Mouse (Mus musculus) megakaryocyte progenitor cell, adult 5-6 weeks (primary cell): ENCODE measurements around the gene Pigq. TPM values are rescaled to one million over a fixed set of nuclear protein-coding genes. Genes with fewer than 3 reads are reported as not detected.

Experiments
- ATAC-seq: replicated peaks from 2 replicates; pipeline ENCODE4 v1.8.0; 2016; ENCODE audit warnings: mild to moderate bottlenecking, moderate TSS enrichment, inconsistent platforms; ENCODE audit not compliant: poor library complexity
- total RNA-seq, 2 experiments: library from RNA; stranded (forward) in 1 of 2; stranded (reverse) in 1 of 2; fragments of 157-497, 149-512 nt in 1 of 2; fragments of 200-1000 nt in 1 of 2; gene quantifications; 2 replicates each; pipeline versions ENCODE4 v1.2.3 to v1.2.4; 2015 to 2017

Pigq gene
- total RNA-seq, 2 experiments from 2014 or later, result 41.6 to 56.3 TPM

DNA sequence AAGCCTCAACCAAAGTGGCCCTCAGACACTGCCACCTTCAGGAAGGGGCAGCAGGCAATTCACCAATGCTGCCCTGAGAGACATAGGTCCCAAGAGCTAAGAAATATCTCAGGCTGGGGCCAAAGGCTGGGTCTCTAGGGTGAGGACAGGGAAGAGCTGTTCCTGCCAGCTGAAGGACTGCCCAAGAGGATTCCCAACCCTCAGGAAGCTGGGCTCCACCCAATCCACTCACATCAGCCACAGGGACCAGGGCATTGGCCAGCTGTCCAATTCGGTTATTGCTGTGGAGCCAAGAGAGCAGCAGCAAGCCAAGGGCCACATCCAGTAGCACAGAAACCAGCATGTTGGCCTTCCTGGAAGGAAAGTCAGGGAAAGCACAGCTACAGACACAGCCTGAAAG lies 10.2 kb downstream of the Pigq start:
- no peak for ATAC-seq

DNA sequence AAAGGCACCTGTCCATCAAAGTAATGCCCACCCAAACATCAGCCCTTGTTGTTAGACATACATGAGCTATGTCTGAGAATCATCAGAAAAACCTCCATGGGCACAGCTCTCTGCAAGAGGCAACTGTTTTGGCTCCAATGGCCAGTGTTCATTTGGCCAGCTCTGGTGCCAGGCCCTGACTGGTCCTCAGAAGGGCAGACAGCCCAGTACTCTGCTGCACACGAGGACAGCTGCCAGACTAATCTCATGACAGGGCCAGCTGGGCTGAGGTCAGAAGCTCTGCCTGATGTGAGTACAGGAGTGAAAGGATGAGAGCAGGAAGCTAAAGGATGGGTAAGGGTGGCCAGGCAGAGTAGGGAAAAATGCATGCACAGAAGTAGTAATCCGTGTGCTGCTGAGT lies 19.4 kb downstream of the Pigq start:
- ATAC-seq, result no peak

GRCm38 (mm10) chr17:25922120-25922519 lies 22.6 kb downstream of the Pigq start:
- no peak for ATAC-seq

DNA sequence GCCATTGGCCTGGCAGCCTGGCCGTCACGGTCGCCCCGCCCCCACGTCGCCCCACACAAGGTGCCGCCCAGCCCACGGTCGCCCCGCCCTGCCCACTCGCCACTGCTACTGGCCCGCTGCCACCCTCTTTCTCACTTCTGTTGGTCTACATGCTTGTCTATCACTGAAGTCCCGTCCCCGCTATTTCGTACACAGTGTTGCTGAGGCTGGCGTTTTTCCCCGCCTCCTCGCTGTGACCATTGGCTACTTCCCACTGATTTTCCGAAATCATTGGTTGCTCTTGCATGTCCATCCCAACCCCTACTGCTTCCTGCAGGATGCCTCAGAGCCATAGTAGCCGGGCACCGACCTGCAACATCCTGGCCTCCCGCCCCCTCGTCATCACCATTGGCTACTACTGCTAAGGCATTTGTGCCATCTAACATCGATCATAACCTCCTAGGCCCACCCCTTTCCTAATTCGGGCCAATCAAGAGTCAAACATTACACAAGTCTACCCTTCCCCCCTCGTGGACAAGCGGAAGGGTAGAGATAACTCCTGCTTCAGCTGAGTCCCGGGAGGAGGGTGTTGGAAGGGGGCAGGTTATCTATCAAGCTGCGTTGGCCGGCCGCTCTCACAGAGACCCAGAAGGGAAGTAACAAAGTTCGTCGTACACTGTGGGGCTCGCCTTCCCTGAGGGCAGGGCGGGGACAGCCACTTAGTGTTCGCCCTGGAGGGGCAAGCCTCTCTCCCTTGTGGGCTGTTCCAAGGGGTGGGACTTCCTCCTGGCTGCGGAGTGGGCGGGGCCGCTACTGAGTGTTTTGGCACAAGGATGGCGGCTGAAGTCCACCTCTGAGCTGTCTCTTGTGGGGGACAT lies 24.7 kb downstream of the Pigq start:
- peak; percentile 87 for ATAC-seq

DNA sequence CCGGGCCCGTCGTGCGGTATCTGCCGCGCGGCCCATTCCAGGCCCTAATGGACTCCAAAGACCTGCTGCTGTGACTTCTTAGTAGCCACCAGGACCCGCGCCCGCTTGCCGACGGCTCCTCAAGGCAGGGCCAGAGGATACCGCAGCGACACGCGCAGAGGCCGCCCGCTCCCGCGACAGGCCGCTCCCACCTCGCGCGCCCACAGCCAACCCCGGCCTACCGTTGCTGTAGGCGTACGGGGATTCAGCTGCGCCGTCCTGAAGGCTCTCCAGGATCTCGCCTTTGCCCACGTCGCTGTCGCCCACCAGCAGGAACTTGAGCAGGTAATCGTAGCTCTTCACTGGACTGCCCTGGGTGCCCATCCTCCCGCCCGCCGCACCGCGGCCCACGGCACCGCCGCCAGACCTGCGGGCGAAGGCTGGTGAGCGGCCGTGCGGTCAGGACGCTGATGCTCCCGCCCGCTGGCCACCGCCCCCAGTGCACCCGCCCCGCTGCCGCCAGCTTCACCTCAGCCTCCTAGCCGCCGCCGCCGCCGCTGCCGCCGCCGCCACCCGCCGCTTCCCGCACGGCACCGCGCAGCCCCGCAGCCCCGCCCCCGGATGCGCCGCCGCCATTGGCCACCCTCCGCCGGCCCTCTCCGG lies 25.5 kb downstream of the Pigq start, which contains the start of gene Rab40c:
Gene Rab40c (minus strand): TSS at position 584 of the 642 bp plus-strand sequence.
- no peak for ATAC-seq

DNA sequence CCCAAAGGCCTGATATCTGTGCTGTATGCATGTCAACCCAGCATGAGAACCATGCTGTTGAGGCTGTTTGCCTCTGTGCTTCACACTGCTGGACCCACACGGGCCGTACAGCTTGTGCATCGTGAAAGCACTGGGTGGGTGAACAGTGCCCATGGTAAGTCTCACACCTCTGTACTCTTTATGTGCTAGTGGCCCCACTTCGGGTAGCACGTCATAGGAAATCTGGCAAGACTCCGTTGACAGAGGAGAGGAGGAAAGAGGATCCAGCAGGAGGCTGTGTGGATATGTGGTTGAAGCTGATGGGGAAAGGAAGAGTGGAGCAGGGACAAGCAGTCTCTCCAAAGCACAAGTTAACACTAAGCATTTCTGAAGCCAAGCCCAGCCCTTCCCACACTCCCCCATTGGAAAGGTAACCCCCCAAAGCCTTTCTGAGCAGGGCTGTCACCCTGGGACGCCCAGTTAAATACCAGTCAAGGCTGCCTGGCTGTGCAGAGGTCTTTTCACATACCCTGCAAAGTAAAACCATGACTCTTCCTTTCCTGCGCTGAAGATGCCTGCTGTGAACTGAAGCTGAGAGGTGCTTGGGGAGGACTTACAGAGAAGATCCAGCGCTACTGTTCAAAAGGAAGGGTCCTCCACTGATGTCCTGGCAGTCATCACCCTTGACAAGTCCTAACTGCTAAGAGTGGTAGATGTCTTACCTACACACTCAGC lies 26.5 kb downstream of the Pigq start:
- ATAC-seq, result no peak

DNA sequence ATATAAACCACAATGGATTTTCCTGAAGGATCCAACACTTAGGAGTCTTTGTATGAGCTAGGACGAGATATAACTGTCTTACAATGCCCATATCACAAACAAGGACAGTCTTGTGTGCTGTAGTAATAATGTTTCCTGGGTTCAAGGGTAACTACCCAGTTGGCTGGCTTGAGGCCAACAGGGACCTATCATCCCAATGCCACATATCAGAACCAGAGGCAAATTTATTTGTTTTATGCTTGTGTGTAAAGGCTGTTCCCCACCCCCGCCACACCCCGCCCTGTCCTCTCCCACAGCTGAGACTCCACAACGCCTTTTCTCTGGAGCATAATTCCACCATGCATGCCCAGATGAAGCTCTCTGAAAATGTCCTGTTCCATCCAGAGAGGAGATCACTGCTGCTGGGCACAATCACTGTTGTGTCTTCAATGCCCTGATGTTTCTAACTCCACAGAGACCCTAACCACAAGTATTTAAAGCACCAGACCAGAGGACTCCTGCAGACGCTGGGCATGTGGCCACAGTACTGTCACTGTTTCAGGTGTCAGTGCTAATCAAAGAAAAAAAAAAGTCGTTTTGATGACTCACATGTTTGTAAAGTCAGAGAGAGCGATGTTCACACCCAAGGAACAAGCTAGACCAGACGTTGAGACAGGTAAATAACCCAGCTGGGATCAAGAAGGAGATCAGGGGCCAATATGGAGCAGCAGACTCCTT lies 27.6 kb downstream of the Pigq start:
- no peak for ATAC-seq

GRCm38 (mm10) chr17:25914295-25914694 lies 30.4 kb downstream of the Pigq start:
- ATAC-seq, result no peak

GRCm38 (mm10) chr17:25913877-25914275 lies 30.9 kb downstream of the Pigq start:
- ATAC-seq, result peak; percentile 54

DNA sequence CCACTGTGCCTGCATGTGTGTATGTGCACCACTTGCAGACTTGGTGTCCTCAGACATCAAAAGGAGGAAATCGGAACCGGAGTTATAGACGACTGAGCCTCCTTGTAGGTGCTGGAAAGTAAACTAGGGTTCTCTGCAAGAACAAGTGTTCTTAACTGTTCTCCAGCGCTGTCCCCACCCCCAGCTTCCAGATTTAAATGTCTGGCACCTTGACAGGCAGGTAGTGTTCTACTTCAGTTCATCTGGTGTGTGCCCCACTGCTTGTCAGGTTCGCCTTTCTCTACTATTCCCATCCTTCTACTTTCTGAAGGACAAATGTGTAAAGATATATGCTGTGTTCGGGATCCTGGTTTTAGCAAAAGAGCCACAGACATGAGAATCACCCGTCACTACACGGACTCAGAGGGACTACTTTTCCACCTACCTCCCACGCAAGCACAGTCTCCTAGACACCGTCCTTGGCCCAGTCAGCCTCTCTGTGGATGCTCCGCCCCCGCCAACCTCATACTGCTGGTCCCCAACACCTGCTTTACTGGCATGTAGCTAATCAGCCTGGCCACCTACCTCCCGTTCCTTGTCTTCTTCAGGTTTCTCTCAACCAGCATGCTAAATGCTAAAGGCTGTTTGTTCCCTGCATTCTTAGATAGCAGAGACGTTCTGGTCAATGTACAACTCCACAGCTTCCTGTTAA lies 31.4 kb downstream of the Pigq start:
- ATAC-seq, result 0 out of 2 replicates have a peak, but pooled peaks have one; percentile 14

- 0 out of 2 replicates have a peak, but pooled peaks have one; percentile 23 for ATAC-seq
These were observed 32.9 kb downstream of the Pigq start for GRCm38 (mm10) chr17:25911816-25912215.

GRCm38 (mm10) chr17:25907640-25908039 lies 37.1 kb downstream of the Pigq start:
- no peak for ATAC-seq

GRCm38 (mm10) chr17:25903061-25903460 lies 41.7 kb downstream of the Pigq start:
- ATAC-seq, result no peak

- ATAC-seq, result no peak
These were observed 44.5 kb downstream of the Pigq start for GRCm38 (mm10) chr17:25900193-25900592.

GRCm38 (mm10) chr17:25895891-25896290 lies 48.8 kb downstream of the Pigq start:
- ATAC-seq, result no peak

DNA sequence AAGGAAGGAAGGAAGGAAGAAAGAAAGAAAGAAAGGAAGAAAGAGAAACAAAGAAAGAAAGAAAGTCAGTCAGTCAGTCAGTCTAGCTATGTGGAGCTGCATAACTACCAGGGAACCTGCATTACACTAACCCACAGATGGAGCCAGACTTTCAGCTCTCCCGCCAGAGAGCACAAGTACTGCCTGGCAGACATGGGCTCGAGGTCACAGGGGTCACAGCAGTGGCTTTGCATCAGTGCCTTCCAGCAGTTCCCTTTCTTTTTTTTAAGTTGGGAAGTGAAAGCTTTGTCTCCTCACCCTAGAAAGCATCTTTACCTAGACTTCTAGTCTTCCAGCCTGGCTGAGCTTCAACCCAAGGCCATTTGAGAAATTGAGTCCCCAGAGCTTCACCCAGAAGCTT lies 49.3 kb downstream of the Pigq start:
- no peak for ATAC-seq

DNA sequence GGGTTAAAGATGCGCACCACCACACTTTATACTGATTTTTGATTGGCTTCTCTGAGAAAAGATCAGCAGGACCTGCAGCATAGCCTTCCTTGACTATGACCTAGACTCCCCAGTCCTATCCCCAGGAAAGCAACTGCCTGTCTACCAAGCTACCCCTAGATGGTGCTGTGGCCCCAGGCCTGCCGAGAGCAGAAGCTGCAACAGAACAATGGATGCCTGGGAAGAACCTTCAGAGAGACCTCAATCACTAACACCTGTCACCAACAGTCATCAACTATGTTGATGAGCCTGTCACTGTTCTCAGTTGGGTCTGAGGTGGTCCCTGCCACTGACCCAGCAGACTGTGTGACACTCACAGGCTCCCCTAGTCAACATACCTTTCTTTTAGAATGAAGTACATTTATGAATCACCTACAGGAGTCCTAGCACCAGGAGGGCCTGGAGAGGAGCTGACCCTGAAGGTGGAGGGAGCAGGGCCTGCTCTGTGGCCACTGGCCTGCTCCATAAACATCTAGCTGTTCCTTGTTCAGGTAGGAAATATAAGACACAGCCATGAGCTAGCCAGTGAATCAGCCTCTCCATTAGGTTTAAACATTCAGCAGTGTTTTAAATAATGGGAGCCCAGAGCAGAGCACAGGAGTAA lies 50.6 kb downstream of the Pigq start:
- peak; percentile 97 for ATAC-seq

GRCm38 (mm10) chr17:25888837-25889236 lies 55.9 kb downstream of the Pigq start:
- no peak for ATAC-seq

DNA sequence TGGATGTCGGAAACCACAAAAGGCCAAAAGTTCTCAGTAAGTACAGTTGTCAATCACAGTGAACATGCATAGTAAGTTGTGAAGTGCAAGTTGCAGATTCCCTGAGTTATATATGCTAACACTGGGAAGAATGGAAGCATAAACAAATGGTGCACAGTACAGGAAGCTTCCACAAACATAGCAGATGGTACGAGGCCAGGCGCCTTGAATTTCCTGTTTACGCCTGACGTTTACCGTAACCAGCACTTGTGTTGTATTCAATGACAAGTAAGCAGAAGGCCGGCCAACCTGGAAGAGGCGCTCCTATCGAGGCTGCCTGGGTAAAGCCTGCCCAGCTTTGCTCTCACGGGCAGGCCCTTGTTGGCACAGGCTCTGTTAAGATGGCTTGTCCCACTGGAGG lies 57.3 kb downstream of the Pigq start:
- ATAC-seq, result no peak

- no peak for ATAC-seq
These were observed 57.9 kb downstream of the Pigq start for GRCm38 (mm10) chr17:25886806-25887205.
